Mouse (Mus musculus) CD4-positive, CD25-positive, alpha-beta regulatory T cell, adult 4 months (primary cell): ENCODE results near the gene Ubxn1. TPM values are rescaled to one million over a fixed set of nuclear protein-coding genes. Genes with fewer than 3 reads are reported as not detected.
A peak's percentile ranks its signal among the peaks of the same experiment; 100 is the strongest.
"Not testable (repeated sequence)": the region's sequence is repeated elsewhere in the genome, so short reads cannot be mapped to it uniquely, and the experiment has no call there.

Experiments used
- ATAC-seq: one replicate; pipeline ENCODE4 v1.8.0; 2017
- polyA plus RNA-seq, 2 experiments: library from polyadenylated mRNA; unstranded; fragments of 100-300 nt; shearing (Covaris generic); gene quantifications; one replicate each; pipeline ENCODE4 v1.2.1; 2017

Ubxn1 gene
- polyA plus RNA-seq, 2 experiments from 2014 or later, result 65.0 to 70.2 TPM

- ATAC-seq, result no peak
Observed at GRCm38 (mm10) chr19:8859018-8859417, 12.3 kb upstream of the Ubxn1 start.

GRCm38 (mm10) chr19:8864265-8864664 lies 7.0 kb upstream of the Ubxn1 start:
- no peak for ATAC-seq

- not testable (repeated sequence) for ATAC-seq
Observed at GRCm38 (mm10) chr19:8870381-8870780, 915 bp upstream of the Ubxn1 start.

- ATAC-seq, result peak; percentile 14
Observed at GRCm38 (mm10) chr19:8870838-8871237, 458 bp upstream of the Ubxn1 start.

GRCm38 (mm10) chr19:8872266-8872840 lies 1.1 kb downstream of the Ubxn1 start:
- no peak for ATAC-seq

- ATAC-seq, result no peak
Observed at GRCm38 (mm10) chr19:8875031-8875430, 3.7 kb downstream of the Ubxn1 start.

- peak; percentile 99 for ATAC-seq
Observed at GRCm38 (mm10) chr19:8880311-8881033, 9.2 kb downstream of the Ubxn1 start, which contains the start of gene Uqcc3. Gene Uqcc3, minus strand, starts transcription at chr19:8880923.

- peak; percentile 51 for ATAC-seq
Observed at GRCm38 (mm10) chr19:8881034-8881392, 9.7 kb downstream of the Ubxn1 start.

GRCm38 (mm10) chr19:8883616-8884015 lies 12.3 kb downstream of the Ubxn1 start, which contains the start of the genes Lbhd1 and Gm49403:
Gene Lbhd1, plus strand, starts transcription at chr19:8883732.
Gene Gm49403, plus strand, starts transcription at chr19:8883930.
- no peak for ATAC-seq

- no peak for ATAC-seq
Observed at GRCm38 (mm10) chr19:8886916-8887584, 15.8 kb downstream of the Ubxn1 start.

- no peak for ATAC-seq
Observed at GRCm38 (mm10) chr19:8887585-8888463, 16.5 kb downstream of the Ubxn1 start.

GRCm38 (mm10) chr19:8888511-8889385 lies 17.5 kb downstream of the Ubxn1 start, which contains the start of the genes 1810009A15Rik and Gm49416:
Gene 1810009A15Rik, plus strand, starts transcription at chr19:8888853.
Gene Gm49416, plus strand, starts transcription at chr19:8888926.
- peak; percentile 95 for ATAC-seq

- ATAC-seq, result peak; percentile 38
Observed at GRCm38 (mm10) chr19:8892829-8893766, 21.8 kb downstream of the Ubxn1 start, which contains the start of gene Ints5. Gene Ints5, plus strand, starts transcription at chr19:8893005.

- no peak for ATAC-seq
Observed at GRCm38 (mm10) chr19:8895397-8895960, 24.2 kb downstream of the Ubxn1 start.

GRCm38 (mm10) chr19:8896231-8896630 lies 24.9 kb downstream of the Ubxn1 start:
- not testable (repeated sequence) for ATAC-seq

GRCm38 (mm10) chr19:8897211-8897864 lies 26.0 kb downstream of the Ubxn1 start:
- ATAC-seq, result not testable (repeated sequence)

- ATAC-seq, result peak; percentile 98
Observed at GRCm38 (mm10) chr19:8897865-8898495, 26.7 kb downstream of the Ubxn1 start, which contains the start of gene Ganab. Gene Ganab, plus strand, starts transcription at chr19:8898071.

GRCm38 (mm10) chr19:8898576-8898975 lies 27.3 kb downstream of the Ubxn1 start:
- peak; percentile 19 for ATAC-seq

- no peak for ATAC-seq
Observed at GRCm38 (mm10) chr19:8899079-8899478, 27.8 kb downstream of the Ubxn1 start.
